8 mouse cellular contexts compared by ENCODE assay signal in genomic region chr4:150048038-150048437, GRCm38 (mm10). TPM values are rescaled to one million over a fixed set of nuclear protein-coding genes. Genes with fewer than 3 reads are reported as not detected.
A peak's percentile ranks its signal among the peaks of the same experiment; 100 is the strongest.
DNase-seq lines count a peak whose midpoint lies in the region; ATAC-seq lines count a peak whose summit lies in the region.

No protein-coding gene starts in this region.

- DNase-seq in 3134 (ENCODE audit: extremely low read depth, insufficient read length, low spot score), result peak; percentile 79
- peak; percentile 80 for DNase-seq in Muller cell, postnatal 12 days (ENCODE audit: inconsistent ontology term)
- DNase-seq in fibroblast of lung, adult 2 months (ENCODE audit: low read depth), result peak; percentile 58
- DNase-seq in hindbrain, embryonic 10.5 days (ENCODE audit: low spot score), result peak; percentile 50
- DNase-seq in urinary bladder, postnatal 36 days (ENCODE audit: low spot score in 2 of 2), result peak; percentile 41 to 65
- no peak for DNase-seq in spleen, postnatal 10 days (ENCODE audit: low spot score in 2 of 2)

- 0 out of 2 replicates have a peak, but pooled peaks cover 2% of the 10 kb centered on the region for H3K9me3 ChIP-seq in hindbrain, embryonic 10.5 days
- H3K9me3 ChIP-seq in limb, embryonic 13.5 days, result no peaks in the 10 kb centered on the region
- no peaks in the 10 kb centered on the region for H3K9me3 ChIP-seq in midbrain, embryonic 12.5 days

- H3K9ac ChIP-seq in limb, embryonic 13.5 days, result peak overlapping the region; percentile 67
- peak overlapping the region; percentile 46; the same call in 1 of the 2 replicates for H3K9ac ChIP-seq in midbrain, embryonic 12.5 days (replicated peaks)

- under 1% methylated on average over 20 of the region's 20 CpGs for WGBS in hindbrain, embryonic 10.5 days
- WGBS in limb, embryonic 13.5 days, result under 1% methylated on average over 20 of the region's 20 CpGs
- WGBS in midbrain, embryonic 12.5 days, result under 1% methylated on average over 20 of the region's 20 CpGs

- H3K27me3 ChIP-seq in hindbrain, embryonic 10.5 days (ENCODE audit: insufficient read depth, poor library complexity, severe bottlenecking), result peaks cover 77% of the 10 kb centered on the region
- peaks cover 54% of the 10 kb centered on the region for H3K27me3 ChIP-seq in limb, embryonic 13.5 days
- peaks cover 63% of the 10 kb centered on the region for H3K27me3 ChIP-seq in midbrain, embryonic 12.5 days

- H3K36me3 ChIP-seq in hindbrain, embryonic 10.5 days, result no peaks in the 10 kb centered on the region
- H3K36me3 ChIP-seq in limb, embryonic 13.5 days, result no peaks in the 10 kb centered on the region
- no peaks in the 10 kb centered on the region for H3K36me3 ChIP-seq in midbrain, embryonic 12.5 days

- peak; percentile 74; the same call in 1 of the 2 replicates for ATAC-seq in limb, embryonic 13.5 days (ENCODE audit: low FRiP score, low read depth)
- ATAC-seq in midbrain, embryonic 12.5 days (ENCODE audit: low FRiP score, low read depth), result peak; percentile 47; the same call in 1 of the 2 replicates

- H3K4me2 ChIP-seq in limb, embryonic 13.5 days (replicated peaks), result peak overlapping the region; percentile 96
- peak overlapping the region; percentile 82 for H3K4me2 ChIP-seq in midbrain, embryonic 12.5 days (replicated peaks)

- H3K27ac ChIP-seq in hindbrain, embryonic 10.5 days, result peak overlapping the region; percentile 70
- H3K27ac ChIP-seq in limb, embryonic 13.5 days, result no peak overlapping the region
- no peak overlapping the region for H3K27ac ChIP-seq in midbrain, embryonic 12.5 days (replicated peaks)

- peaks cover 32% of the 10 kb centered on the region for H3K4me1 ChIP-seq in hindbrain, embryonic 10.5 days (replicated peaks)
- peaks cover 29% of the 10 kb centered on the region for H3K4me1 ChIP-seq in limb, embryonic 13.5 days
- peaks cover 18% of the 10 kb centered on the region for H3K4me1 ChIP-seq in midbrain, embryonic 12.5 days

- peak overlapping the region; percentile 61 for H3K4me3 ChIP-seq in hindbrain, embryonic 10.5 days
- H3K4me3 ChIP-seq in limb, embryonic 13.5 days, result peak overlapping the region; percentile 50
- peak overlapping the region; percentile 45 for H3K4me3 ChIP-seq in midbrain, embryonic 12.5 days

RNA-seq across cellular contexts. Expression of gene Gpr157, which starts 39.1 kb away (rescaled TPM):
- 0.59 and 0.81 TPM in 2 replicates for polyA plus RNA-seq in hindbrain, embryonic 10.5 days (2016; fragmentation: Nextera tagmentation; extraction: Ambion mirVana)
- 1.2 TPM in 2 replicates for polyA plus RNA-seq in limb, embryonic 13.5 days (2015; fragmentation: Nextera tagmentation; extraction: Ambion mirVana)
- polyA plus RNA-seq in midbrain, embryonic 12.5 days (2016; fragmentation: Nextera tagmentation; extraction: Ambion mirVana), result 0.43 and 0.58 TPM in 2 replicates

RNA-seq across cellular contexts. Expression of gene H6pd, which starts 39.2 kb away (rescaled TPM):
- 4.8 and 5.6 TPM in 2 replicates for polyA plus RNA-seq in hindbrain, embryonic 10.5 days (2016; fragmentation: Nextera tagmentation; extraction: Ambion mirVana)
- polyA plus RNA-seq in limb, embryonic 13.5 days (2015; fragmentation: Nextera tagmentation; extraction: Ambion mirVana), result 11.1 and 11.2 TPM in 2 replicates
- 2.9 and 4.1 TPM in 2 replicates for polyA plus RNA-seq in midbrain, embryonic 12.5 days (2016; fragmentation: Nextera tagmentation; extraction: Ambion mirVana)

Comparison
In these comparisons a context has a peak if more than half of its experiments do, and no peak if none do; other contexts are left out.
1. DNase-seq: peak in 3134 (single experiment), Muller cell, postnatal 12 days (single experiment), fibroblast of lung, adult 2 months (single experiment), hindbrain, embryonic 10.5 days (single experiment) and urinary bladder, postnatal 36 days (2 of 2); none in spleen, postnatal 10 days (0 of 2).
2. Peak in every context shown above with its lines, with median percentiles within 50 percentile points of each other: H3K4me3 ChIP-seq.